Mouse (Mus musculus) olfactory bulb, adult 2 months (tissue): ENCODE measurements at regions not wholly inside any gene's neighbourhood (a gene's known extent, or its start where the extent isn't known, plus 50 kb on each side); places are given as distances from the start of the nearest gene placed in this dataset.

Experiments
- CTCF ChIP-seq: fragments of 200-500 bp; IDR thresholded peaks from 2 replicates; pipeline ENCODE4 v1.5.1; 2012; ENCODE audit warnings: low read depth, mild to moderate bottlenecking, low read length, moderate library complexity; ENCODE audit not compliant: insufficient read depth
- POLR2A ChIP-seq: fragments of 200-500 bp; IDR thresholded peaks from 2 replicates; pipeline ENCODE4 v1.6.1; 2012; ENCODE audit warnings: mild to moderate bottlenecking, low read depth, low read length, moderate library complexity; ENCODE audit not compliant: insufficient read depth

GRCm38 (mm10) chr10:17650997-17651750 is 71.8 kb upstream of the Cited2 start:
- TF ChIP-seq POLR2A (no peak), CTCF (no peak)
